Mouse (Mus musculus) lung, postnatal 10 days (tissue): Measurements from ENCODE around the gene Chrnb4.

Experiments
- DNase-seq: peaks from one replicate; pipeline ENCODE4 v3.0.0; 2021

Chrnb4 gene

DNA sequence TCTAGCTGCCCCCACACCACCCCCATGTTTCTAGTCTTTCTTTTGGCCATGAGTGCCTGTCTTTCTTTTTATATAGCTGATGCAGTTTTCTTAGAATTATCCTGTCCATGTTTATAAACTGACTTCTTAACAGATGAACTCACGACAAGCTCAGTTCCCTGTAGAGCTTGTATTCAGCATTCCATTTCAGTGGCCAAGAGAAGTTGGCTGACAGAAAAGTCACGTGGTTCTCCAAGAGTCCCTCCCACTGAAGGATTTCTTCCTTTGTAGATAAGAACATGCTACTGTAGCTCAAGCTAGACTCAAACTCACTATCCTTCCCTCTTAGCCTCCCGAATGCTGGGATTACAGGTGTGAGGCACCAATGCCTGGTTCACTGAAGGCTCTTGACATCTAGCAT lies 31.7 kb downstream of the Chrnb4 start:
- DNase-seq, result no peak

DNA sequence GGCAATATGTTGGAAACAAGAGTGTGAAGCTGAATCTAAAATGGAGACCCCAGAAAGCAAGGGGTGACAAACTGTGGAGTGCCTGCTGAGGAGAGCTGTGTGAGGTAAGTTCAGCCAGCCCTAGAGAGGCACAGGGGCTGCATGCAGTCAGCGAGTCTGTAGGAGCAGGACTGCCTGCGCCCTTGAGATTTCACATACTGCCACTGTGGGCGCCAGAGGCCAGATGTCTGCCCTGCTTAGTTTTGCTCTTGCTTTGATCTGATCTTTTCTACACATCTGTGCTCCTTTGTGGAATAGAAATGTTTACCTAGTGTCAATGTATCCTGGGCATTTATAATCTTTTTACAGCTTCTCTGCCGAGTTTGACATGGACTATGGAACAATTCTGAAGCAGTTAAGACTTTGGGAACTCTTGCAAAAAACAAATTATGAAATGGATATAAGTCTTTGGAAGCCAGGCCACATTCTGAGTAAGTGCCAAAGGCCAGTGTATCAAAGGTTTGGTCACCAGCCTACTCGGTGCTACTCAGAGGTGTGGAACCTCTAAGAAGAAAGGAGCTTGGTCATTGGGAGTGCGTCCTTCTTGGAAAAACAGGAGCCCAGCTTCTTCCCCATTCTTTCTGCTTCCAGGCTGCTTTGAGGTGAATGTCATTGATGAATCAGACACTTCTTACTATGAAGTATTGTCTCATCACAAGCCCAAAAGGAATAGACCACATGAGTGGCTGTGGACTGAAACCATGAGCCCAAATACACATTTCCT lies 37.8 kb downstream of the Chrnb4 start:
- no peak for DNase-seq

DNA sequence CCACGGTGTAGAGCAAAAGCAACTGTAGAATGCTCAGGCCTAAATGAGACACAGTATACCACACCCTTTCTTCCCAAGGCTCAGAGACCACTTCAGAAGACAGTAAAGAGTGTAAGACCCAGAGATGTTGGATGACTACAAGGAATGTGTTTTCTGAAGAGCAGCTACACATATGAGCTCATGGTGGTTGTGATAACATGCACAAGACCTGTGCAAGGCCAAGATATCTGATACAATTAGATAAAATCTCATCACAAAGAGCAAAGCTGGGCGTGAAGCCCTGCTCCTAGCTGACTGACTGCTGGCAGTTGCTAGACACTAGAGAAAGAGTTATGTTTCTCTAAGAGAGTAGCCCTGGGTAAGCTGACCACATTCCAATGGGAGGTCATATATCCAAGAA lies 38.9 kb downstream of the Chrnb4 start:
- no peak for DNase-seq

DNA sequence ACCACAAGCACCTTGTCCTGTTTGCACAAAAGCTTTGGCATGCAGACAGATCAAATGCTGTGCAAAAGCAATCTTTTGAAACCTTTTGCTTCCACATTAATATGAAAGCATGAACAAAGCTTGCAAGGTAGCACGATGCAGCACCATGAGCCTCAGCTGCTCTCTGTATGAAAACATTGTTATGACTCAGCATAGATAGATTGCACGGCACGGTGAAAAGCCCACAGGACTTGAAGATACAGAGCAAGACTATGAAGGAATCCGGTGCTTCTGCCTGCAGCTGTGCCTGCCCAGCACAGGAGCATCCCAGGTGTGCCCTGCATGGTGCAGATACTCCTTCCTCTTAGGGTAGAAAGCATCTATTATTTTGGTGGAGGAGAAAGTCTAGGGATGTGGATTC lies 45.0 kb downstream of the Chrnb4 start:
- no peak for DNase-seq

DNA sequence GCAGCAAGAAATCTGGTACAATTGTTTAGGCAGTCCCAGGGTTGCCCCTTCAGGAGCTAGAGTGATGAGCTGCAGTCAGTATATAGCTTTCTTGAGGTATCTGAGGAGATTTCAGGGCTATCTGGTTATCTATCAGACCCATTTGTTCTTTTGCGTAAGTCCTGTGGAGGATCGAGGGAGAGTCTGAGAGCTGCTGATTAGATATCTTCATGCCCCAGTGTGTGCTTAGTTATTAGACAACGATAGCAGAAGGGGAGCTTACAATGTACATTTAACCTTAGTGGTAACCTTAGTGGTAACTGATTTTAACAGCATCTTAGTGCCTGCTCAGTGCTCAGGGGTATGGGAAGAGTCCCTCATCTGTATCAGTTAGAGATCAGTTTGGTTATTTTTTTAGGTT lies 52.9 kb downstream of the Chrnb4 start:
- DNase-seq, result no peak

DNA sequence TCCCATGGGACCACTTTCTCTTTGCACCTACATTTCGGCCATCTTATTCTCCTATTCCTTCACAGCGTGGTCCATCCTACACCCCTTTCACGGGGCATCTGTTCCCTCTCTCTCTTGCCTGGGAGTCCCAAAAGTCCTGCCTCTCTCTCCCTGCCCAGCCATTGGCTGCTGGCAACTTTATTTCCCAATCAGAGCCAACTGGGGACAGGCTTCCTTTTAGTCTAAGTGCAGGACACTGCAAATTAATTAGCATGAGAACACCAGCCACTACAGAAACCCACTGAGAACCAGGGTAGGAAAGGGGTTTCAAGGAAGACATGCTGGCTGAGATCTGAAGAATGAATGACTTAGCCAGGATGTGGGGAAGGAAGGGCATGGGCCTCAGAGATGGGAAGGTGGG lies 54.2 kb downstream of the Chrnb4 start:
- no peak for DNase-seq

DNA sequence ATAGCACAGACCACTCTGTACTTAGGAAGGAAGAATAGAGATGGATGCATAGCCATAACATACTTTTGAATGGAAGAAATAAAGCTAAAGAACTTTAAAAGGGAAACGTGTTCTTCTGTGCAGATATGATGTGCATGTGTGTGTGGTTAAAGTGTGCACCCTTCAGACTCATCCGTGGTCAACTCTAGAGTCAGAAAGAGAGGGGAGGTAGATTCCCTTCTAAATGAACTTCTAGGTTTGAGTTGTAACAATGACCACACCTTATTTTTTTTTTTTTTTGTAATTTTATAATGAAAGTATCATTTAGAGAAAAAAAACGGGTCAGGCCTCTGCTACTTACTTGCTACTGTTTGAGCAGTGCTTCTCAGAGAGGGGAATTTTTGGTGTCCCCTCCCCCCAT lies 58.2 kb downstream of the Chrnb4 start:
- DNase-seq, result no peak

DNA sequence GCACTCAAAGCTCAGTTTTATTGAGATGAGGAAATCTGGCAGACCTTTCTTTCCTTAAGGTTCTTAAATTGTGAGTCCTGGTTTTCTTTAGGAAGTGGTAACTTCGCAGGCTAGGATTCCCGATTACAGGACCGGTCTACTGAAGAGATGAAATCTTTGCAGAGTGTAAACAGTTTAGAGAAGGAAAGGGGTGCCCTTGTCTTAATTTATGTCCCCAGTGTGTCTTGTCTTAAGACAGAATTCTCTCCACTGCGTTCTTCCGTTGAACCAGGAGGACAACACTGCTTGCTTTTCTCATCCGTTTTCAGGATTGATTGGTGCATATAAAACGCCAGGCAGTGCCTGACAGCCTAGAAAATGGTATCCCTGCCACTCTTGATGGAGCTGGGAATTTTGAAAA lies 66.2 kb downstream of the Chrnb4 start:
- no peak for DNase-seq

DNA sequence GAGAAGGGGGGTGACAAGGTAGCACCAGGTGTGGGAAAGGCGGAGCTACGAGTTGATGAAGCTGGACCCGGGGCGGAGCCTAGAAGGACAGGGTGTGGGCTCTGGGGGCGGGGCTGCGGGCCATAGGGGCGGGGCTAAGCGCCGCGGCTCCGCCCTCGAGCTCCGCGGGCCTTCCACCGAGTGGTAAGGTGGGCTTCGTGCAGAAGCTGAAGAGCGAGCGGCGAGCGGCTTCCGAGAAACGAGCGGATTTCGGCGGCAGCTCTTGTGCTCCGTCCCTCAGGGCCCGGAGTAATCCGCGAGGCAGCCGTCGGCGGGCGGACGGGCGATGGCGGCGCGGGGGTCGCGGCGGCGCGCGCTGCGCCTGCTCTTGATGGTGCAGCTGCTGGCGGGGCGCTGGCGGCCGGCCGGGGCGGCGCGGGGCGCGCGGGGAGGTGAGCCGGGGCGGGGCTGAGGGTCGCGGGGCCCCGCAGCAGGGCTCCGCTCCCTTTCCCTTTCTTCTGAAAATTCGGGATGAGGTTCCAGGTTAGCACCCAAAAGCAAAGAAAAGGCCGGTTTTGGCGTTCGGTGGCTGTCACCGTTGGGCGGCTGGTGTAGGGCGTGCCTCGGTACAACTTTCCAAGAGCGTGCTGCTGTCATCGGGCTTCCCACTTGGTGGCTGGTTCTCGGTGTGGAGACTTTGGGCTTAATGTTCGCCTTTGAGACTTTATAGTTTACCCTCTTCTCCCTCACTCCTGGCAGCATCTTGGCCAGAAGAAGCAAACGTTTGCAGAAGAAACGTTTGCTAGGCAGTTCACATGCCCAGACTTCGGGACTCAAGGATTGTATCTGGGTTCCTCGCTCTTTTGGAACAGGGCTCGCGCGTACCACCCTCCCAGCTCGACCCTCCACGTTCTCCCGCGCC lies 67.0 kb downstream of the Chrnb4 start:
- peak; percentile 21 for DNase-seq

DNA sequence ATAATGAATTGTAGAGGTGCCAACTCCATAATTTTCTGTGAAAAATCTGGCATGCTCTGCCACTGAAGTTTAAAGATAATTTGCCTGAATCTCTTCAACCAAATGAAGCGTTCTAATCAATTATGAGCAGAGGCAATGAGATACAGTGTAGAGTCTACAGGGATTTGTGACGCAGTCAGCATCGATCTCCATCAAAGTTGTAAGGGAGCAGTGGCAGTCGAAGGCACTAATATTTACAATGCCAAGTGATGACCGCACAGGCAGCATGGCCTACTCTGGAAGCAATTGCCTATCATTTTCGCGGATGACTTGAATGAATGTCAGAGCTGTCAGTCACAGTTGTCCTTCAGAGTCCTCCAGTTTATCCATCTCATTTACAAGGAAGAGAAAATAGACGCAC lies 67.9 kb downstream of the Chrnb4 start, which contains the start of gene Chrna5:
Gene Chrna5, plus strand, starts transcription at position 207 of the 400 bp plus-strand sequence.
- DNase-seq, result no peak
